Mouse (Mus musculus) cerebellum, adult 11-12 months (tissue): ENCODE data around the gene Sema3g.

Source experiments
- DNase-seq: peaks from one replicate; pipeline ENCODE4 v3.0.0; 2022

Gene Sema3g

GRCm38 (mm10) chr14:31197547-31198516 lies 19.8 kb upstream of the Sema3g start:
- DNase-seq, result no peak

- DNase-seq, result no peak
These were observed 18.1 kb upstream of the Sema3g start for GRCm38 (mm10) chr14:31199599-31199998.

GRCm38 (mm10) chr14:31200038-31200437 lies 17.6 kb upstream of the Sema3g start:
- DNase-seq, result no peak

GRCm38 (mm10) chr14:31204844-31205243 lies 12.8 kb upstream of the Sema3g start:
- DNase-seq, result no peak

- peak; percentile 58 for DNase-seq
These were observed 12.5 kb upstream of the Sema3g start for GRCm38 (mm10) chr14:31205244-31205561.

GRCm38 (mm10) chr14:31205562-31206467 lies 11.8 kb upstream of the Sema3g start:
- DNase-seq, result peak; percentile 76

- DNase-seq, result peak; percentile 96
These were observed 11.1 kb upstream of the Sema3g start for GRCm38 (mm10) chr14:31206472-31206981.

GRCm38 (mm10) chr14:31207070-31207830 lies 10.4 kb upstream of the Sema3g start:
- DNase-seq, result peak; percentile 63

GRCm38 (mm10) chr14:31208084-31208483 lies 9.6 kb upstream of the Sema3g start, which contains the start of gene Tnnc1:
TSS of gene Tnnc1 (plus strand) at chr14:31208312.
- no peak for DNase-seq

- no peak for DNase-seq
These were observed 8.5 kb upstream of the Sema3g start for GRCm38 (mm10) chr14:31209133-31209557.

DNA sequence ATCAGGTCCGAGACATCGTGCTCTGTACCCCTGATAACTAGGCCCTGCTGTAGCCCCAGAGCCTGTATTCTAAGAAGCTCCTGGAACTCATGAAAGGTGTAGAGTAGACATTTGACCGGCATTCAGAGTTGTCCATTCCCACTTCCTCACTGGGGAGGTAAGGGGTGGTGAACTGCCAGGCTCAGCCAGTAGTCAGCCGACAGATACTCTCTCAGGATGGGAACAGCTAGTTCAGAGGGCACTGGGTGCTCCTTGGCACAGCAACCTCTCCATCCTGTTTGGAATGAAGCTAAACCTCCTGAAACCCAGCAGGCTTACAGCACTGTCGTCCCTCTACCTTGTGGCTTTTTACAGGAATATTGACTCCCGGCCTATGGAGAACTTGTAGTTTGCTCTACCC lies 5.8 kb upstream of the Sema3g start:
- DNase-seq, result no peak

DNA sequence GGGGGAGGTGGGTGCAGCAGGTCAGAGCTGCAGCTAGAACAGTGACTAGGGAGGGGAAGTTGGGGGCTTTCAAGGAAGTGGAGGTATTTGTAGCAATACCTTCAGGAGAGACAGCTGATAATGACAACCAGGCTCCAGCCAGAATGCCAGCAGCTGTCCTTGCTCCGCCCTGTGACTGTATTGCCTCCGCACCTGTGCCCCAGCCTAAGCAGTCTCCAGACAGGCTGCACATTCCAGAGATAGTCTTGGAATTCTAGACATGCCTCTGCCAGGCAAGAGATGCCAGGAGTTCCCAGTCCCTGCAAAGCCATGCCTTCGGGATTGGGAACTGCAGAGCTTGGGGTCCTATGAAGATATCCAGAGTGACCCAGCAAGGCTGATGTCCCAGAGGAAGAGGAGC lies 5.2 kb upstream of the Sema3g start:
- DNase-seq, result peak; percentile 9

DNA sequence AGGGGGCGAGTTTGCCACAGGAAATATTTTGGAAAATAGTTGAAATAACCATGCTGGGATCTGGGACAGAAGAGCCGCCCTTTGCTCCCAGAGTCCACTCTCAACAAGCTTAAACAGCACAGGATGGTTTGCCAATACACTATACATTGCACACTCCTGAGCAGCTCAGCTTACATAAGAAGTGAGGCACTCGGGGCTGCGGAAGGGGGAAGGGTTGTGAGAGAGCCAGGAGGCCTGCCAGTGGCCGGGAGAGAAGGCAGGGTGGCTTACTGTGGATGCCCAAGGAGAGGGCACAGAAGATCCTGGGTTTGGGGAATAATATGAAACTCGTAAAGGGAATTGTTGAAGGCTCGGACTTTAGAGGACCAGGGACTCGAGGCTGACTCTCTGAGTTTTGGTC lies 3.8 kb upstream of the Sema3g start:
- DNase-seq, result no peak

DNA sequence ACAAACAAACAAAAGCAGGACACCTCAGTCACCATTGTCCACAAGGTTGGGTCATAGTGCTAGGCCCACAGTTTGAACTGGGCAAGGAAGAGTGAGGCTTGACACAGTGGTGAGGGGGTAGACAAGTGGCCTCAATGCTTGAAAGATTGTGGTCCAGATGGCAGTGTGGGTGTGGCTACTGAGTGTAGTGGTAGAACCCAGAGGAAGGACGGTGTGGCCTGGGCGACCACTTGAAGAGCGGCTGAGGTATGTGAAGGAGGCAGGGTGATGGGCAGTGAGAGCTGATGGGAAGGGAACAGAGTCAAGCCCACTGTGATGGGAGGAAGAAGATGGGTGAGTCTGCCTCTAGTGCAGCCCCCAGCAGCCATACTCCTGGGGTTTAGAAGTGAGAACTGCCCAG lies 3.0 kb upstream of the Sema3g start:
- DNase-seq, result peak; percentile 41

DNA sequence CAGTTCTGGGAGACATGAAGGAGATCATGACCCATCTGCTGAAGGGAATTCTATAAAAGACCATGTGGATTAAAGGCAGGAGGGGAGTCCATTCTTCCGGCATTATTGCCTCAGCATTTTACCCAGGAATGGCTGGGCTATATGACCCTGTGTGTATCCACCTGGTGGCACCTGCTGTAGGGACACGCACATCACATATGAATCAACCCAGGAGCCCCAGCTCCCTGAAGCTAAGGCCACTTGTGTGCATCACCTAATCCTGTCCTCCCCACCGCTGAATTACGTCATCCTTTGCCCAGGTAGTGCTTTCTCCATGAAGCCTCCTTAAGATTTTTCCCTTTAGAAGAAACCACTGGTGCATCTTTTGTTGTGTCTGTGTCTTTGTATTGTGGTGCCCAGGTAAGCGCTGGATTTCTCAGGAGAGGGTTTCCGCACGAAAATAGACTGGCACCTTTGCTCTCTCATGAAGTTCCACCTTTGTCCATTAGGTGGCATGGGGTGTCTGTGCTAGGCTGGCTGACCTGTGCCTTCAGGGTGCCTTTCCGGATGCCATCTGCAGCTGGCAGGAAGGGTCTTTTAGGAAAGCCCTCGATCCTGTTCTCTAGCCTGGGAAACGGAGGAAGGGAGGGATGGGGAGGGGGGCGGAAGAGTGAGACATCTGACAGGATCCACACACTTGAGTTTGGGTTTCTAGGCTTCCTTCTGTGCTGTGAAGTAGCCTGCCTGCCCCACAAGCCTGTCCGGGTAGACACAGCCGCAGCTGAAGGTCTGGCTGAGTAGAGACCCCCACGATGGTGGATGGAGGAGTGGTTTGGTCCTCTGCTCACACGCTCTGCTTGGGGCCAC lies 2.3 kb upstream of the Sema3g start:
- peak; percentile 68 for DNase-seq

- no peak for DNase-seq
These were observed 814 bp upstream of the Sema3g start, which contains the start of gene Nisch for GRCm38 (mm10) chr14:31216846-31217245. TSS of gene Nisch (minus strand) at chr14:31216946.

- DNase-seq, result no peak
These were observed 9.3 kb downstream of the Sema3g start for GRCm38 (mm10) chr14:31226978-31227377.

- DNase-seq, result no peak
These were observed 10.6 kb downstream of the Sema3g start for GRCm38 (mm10) chr14:31228234-31228633.

DNA sequence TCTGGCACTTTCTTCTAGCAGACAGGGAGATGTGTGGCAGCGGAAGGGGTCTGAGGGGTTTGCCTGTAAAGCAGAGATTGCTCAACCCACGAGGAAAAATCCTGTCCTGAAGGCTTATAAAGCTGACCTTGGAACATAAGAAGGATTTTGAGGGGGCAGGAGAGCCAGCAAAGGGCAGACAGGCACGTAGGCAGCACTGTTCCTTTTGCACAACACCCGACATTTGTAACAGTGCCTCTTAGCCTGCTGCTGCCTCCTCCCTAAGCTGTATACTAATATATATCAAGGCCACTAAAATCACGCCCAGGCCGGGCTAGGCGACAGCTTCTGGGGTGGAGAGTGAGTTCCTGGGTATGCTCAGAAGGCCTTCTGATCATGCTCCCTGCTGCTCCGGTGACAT lies 12.8 kb downstream of the Sema3g start:
- no peak for DNase-seq

DNA sequence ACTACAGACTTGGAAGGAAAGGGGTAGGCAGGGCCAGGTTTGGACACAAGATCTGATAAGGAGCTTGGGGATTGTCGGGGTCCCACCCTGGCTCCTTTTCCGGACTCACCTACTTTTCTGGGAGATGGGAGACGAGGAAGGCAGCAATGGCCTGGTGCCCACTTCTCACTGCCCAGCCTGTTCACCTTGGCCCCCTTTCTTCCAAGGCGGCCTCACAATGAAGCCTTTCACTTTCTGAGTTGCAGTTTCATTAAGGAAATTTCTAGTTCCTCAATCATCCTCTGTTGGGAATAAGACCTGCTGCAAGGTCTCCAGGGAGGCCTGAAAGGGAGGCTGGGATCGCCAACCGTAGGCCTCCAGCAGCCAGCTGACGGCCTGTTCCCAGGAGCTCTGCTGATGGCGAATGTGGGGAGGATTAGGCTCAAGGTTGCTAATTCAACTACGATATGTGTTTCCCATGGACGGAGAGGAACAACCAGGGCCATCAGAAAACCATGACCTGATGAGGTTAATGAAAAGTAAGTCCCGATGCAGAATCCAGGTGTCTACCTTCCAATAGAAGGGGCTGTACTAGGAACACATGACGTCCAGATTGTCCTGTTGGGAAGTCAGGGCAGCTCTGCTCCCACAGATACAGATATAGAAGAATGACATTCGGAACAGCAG lies 14.9 kb downstream of the Sema3g start:
- no peak for DNase-seq
